Mouse (Mus musculus): ENCODE measurements around the gene Zfr2. TPM values are rescaled to one million over a fixed set of nuclear protein-coding genes. Genes with fewer than 3 reads are reported as not detected.
A peak's percentile ranks its signal among the peaks of the same experiment; 100 is the strongest.

Gene Zfr2
- polyA plus RNA-seq, 1 experiment from 2014 or later, result 2.3 TPM

DNA sequence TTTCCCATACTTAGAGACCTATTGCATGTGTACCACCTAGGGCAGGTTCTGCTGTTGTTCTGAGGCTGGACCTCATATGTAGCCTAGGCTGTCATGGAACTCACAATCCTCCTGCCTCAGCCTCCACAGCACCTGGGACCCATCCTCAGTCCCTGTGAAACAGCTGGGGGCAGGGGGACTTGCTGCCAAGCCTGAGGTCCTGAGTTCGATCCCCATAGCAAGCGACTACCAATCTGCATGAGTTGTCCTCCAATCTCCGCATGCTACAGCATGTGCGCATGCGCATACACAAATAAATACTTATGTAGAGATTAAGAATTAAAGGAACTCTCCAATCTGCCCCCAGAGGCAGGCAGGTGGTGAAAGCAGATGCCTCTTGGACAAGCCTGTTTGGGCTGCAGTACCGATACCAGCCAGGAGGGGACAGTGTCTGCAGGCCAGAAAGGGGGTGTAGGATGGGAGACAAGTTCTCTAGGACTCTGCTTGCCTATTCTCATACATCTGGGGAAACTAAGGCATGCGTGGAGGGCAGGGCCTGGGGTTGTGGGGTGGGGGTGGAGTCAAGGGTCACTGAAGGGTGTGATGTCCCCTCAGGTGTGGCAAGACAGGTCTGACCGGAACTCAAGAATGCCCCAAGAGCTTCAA lies 54.7 kb downstream of the Zfr2 start:
- H3K4me1 ChIP-seq (ENCODE audit: insufficient read depth, low read depth, low read length), result 0 out of 2 replicates have a peak, but pooled peaks cover 21% of the 10 kb centered on the region
- H3K27ac ChIP-seq (ENCODE audit: low read length), result peak overlapping the region; percentile 57
- H3K9ac ChIP-seq (replicated peaks; ENCODE audit: low read depth), result no peak overlapping the region
- H3K36me3 ChIP-seq (ENCODE audit: insufficient read depth, low read length), result no peaks in the 10 kb centered on the region
- H3K27me3 ChIP-seq (replicated peaks; ENCODE audit: insufficient read depth, low read length), result peaks cover 16% of the 10 kb centered on the region; the same call in 1 of the 2 replicates
- WGBS, result 57% methylated on average over 8 of the region's 8 CpGs
- ATAC-seq (no peak), DNase-seq (ENCODE audit: low spot score) (peak; percentile 68)
- H3K4me2 ChIP-seq (replicated peaks; ENCODE audit: low read depth, low read length), result no peak overlapping the region
- TF ChIP-seq CTCF (IDR thresholded peaks at IDR 0.05), result peak; percentile 97
- TF ChIP-seq EP300 (IDR thresholded peaks at IDR 0.05), result no peak
- H3K4me3 ChIP-seq (ENCODE audit: low read depth, low read length), result no peak overlapping the region
- H3K9me3 ChIP-seq (ENCODE audit: low read length), result no peaks in the 10 kb centered on the region

DNA sequence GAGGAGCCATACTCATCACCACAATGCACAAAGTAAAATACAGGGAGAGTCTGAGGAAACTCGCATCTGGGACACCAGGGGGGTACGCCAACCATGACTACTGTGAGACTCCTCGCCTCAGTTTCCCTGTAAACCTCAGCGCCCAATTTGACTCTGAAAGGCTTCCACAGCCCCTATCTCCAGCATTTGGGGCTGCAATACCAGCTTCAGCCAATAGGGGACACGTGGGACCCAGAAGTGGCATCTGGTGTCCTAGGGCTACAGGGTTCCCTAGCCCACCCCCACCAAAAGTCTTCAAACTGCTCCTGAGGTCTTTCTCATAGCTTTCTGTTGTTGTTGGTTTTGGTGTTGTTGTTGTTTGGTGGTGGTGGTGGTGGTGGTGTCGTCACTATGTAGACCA lies 55.6 kb downstream of the Zfr2 start:
- WGBS, result 31% methylated on average over 6 of the region's 6 CpGs
- DNase-seq (ENCODE audit: low spot score) (no peak), ATAC-seq (no peak)
- Histone ChIP-seq H3K36me3 (ENCODE audit: insufficient read depth, low read length) (no peaks in the 10 kb centered on the region), H3K27me3 (replicated peaks; ENCODE audit: insufficient read depth, low read length) (peaks cover 16% of the 10 kb centered on the region; the same call in 1 of the 2 replicates), H3K4me1 (ENCODE audit: insufficient read depth, low read depth, low read length) (peaks cover 21% of the 10 kb centered on the region; the same call in 1 of the 2 replicates), H3K4me2 (replicated peaks; ENCODE audit: low read depth, low read length) (peak overlapping the region; percentile 25; the same call in 1 of the 2 replicates), H3K9ac (replicated peaks; ENCODE audit: low read depth) (0 out of 2 replicates have a peak overlapping the region, but pooled peaks have one; percentile 2), H3K27ac (ENCODE audit: low read length) (peak overlapping the region; percentile 57; the same call in 1 of the 2 replicates), H3K9me3 (ENCODE audit: low read length) (no peaks in the 10 kb centered on the region), H3K4me3 (ENCODE audit: low read depth, low read length) (no peak overlapping the region)
- peak; percentile 76 for TF ChIP-seq CTCF (IDR thresholded peaks at IDR 0.05)
- TF ChIP-seq EP300 (IDR thresholded peaks at IDR 0.05), result no peak

DNA sequence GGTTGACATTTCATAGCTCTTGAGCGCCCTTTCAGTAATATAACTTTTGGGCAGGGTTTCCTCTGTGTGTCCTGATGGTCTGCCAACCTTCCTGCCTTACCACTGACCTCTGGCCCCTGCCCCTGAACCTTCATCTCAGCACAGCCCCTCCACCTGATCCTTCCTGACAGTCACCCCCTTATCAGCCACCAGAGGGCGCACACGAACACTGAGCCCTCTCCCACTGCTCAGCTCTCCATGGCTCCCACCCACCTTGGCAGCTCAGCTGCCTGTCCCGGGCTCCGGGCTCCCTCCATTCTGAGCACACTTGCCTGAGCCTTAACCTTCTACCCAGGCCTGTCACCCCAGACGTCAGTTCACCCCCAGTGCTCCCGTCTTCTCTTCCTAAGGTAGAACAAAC lies 56.3 kb downstream of the Zfr2 start:
- H3K4me1 ChIP-seq (ENCODE audit: insufficient read depth, low read depth, low read length), result peaks cover 28% of the 10 kb centered on the region; the same call in 1 of the 2 replicates

DNA sequence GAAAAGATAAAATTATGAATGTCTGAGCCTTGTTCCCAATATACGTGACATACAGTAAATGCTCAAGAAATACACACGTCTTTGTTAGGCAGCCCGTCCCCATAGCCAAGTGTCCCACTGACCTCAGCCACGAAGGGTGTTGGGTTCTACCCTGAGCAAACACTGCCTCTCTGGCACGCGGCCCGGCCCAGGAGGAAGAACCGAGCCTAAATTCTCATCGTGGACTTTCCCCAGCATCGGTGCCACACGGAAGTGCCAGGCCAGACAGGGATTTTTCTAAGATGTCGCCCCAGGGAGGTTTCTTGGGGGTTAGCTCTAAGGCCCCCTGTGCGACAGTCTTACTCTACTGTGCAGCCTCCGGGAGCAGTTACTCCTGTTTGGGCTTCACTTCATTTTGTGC lies 56.9 kb downstream of the Zfr2 start:
- Histone ChIP-seq H3K27me3 (replicated peaks; ENCODE audit: insufficient read depth, low read length) (peaks cover 8% of the 10 kb centered on the region; the same call in 1 of the 2 replicates), H3K4me3 (ENCODE audit: low read depth, low read length) (0 out of 2 replicates have a peak overlapping the region, but pooled peaks have one; percentile 4), H3K4me1 (ENCODE audit: insufficient read depth, low read depth, low read length) (peaks cover 33% of the 10 kb centered on the region; the same call in 1 of the 2 replicates), H3K27ac (ENCODE audit: low read length) (peak overlapping the region; percentile 45), H3K4me2 (replicated peaks; ENCODE audit: low read depth, low read length) (peak overlapping the region; percentile 54), H3K9ac (replicated peaks; ENCODE audit: low read depth) (no peak overlapping the region), H3K9me3 (ENCODE audit: low read length) (no peaks in the 10 kb centered on the region), H3K36me3 (ENCODE audit: insufficient read depth, low read length) (no peaks in the 10 kb centered on the region)
- 44% methylated on average over 14 of the region's 14 CpGs for WGBS
- DNase-seq (ENCODE audit: low spot score) (peak; percentile 64), ATAC-seq (no peak)
- no peak for TF ChIP-seq EP300 (IDR thresholded peaks at IDR 0.05)
- no peak for TF ChIP-seq CTCF (IDR thresholded peaks at IDR 0.05)

More for the DNA sequence above, 56.3 kb downstream of the Zfr2 start:
- no peaks in the 10 kb centered on the region for H3K36me3 ChIP-seq (ENCODE audit: insufficient read depth, low read length)
- H3K4me2 ChIP-seq (replicated peaks; ENCODE audit: low read depth, low read length), result peak overlapping the region; percentile 54
- TF ChIP-seq EP300 (IDR thresholded peaks at IDR 0.05) (no peak), CTCF (IDR thresholded peaks at IDR 0.05) (peak; percentile 95)
- no peak for ATAC-seq
- peak; percentile 87 for DNase-seq (ENCODE audit: low spot score)
- H3K4me3 ChIP-seq (ENCODE audit: low read depth, low read length), result no peak overlapping the region
- H3K27ac ChIP-seq (ENCODE audit: low read length), result peak overlapping the region; percentile 45
- peaks cover 13% of the 10 kb centered on the region; the same call in 1 of the 2 replicates for H3K27me3 ChIP-seq (replicated peaks; ENCODE audit: insufficient read depth, low read length)
- no peak overlapping the region for H3K9ac ChIP-seq (replicated peaks; ENCODE audit: low read depth)
- H3K9me3 ChIP-seq (ENCODE audit: low read length), result no peaks in the 10 kb centered on the region
- WGBS, result 4% methylated on average over 7 of the region's 7 CpGs

DNA sequence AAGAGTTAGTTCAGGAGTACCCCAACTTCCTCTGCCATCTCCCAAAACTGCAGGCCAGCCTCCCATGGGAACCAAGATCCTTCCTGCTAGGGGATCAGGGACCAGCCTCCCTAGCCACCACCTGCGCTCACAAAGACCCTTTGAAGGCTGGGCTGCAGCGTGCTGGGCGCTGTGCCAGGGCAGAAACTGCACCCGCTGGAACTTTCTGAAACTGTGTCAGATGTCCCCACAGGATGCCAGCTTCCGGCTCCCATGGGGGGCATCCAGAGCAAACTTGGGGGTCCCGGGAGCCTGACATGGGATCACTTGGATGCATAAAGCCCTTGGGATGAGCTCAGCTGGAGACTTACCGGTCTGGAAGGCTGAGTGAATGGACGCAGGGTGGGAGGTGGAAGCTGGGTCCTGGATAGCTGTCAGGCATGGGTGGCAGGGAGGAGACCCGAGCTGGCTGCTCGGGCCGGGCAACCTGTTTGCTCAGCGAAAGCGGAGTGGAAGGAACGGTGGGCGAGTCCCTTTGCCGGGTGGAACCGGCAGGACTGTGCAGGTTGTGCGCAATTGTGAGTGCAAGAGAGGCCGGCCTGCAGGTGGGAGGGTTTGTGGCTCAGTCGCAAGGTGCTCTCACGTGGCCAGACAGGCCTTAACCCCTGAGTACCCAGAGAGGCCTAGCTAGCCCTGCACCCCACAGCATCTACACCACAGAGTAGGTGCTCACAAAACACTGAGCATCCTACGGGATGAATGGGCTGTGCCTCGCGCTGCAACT lies 57.9 kb downstream of the Zfr2 start:
- peak; percentile 74 for DNase-seq (ENCODE audit: low spot score)
- Histone ChIP-seq H3K27me3 (replicated peaks; ENCODE audit: insufficient read depth, low read length) (no peaks in the 10 kb centered on the region), H3K4me1 (ENCODE audit: insufficient read depth, low read depth, low read length) (peaks cover 29% of the 10 kb centered on the region; the same call in 1 of the 2 replicates), H3K27ac (ENCODE audit: low read length) (peak overlapping the region; percentile 69), H3K9me3 (ENCODE audit: low read length) (no peaks in the 10 kb centered on the region), H3K9ac (replicated peaks; ENCODE audit: low read depth) (0 out of 2 replicates have a peak overlapping the region, but pooled peaks have one; percentile 29), H3K36me3 (ENCODE audit: insufficient read depth, low read length) (no peaks in the 10 kb centered on the region), H3K4me3 (ENCODE audit: low read depth, low read length) (peak overlapping the region; percentile 25), H3K4me2 (replicated peaks; ENCODE audit: low read depth, low read length) (peak overlapping the region; percentile 54)
- no peak for ATAC-seq
- TF ChIP-seq CTCF (IDR thresholded peaks at IDR 0.05) (no peak), EP300 (IDR thresholded peaks at IDR 0.05) (no peak)
- 13% methylated on average over 24 of the region's 24 CpGs for WGBS

Measured in lung, postnatal 0 days (tissue).